Mouse (Mus musculus) heart, embryonic 15.5 days (tissue): Measurements from ENCODE around the gene Rsph3a. TPM values are rescaled to one million over a fixed set of nuclear protein-coding genes. Genes with fewer than 3 reads are reported as not detected.
"Not testable (repeated sequence)": the region's sequence is repeated elsewhere in the genome, so short reads cannot be mapped to it uniquely, and the experiment has no call there.

ENCODE experiments used
- ATAC-seq: fragments of 200-750 bp; cut with Nextera tagmentation; replicated peaks from 2 replicates; pipeline ENCODE4 v1.8.0; 2017; ENCODE audit warnings: low read depth, moderate TSS enrichment; ENCODE audit not compliant: insufficient number of reproducible peaks, insufficient read depth, low FRiP score
- H3K27ac ChIP-seq: fragments of 300-500 bp; sonication (generic); 2 replicates; pipeline ENCODE4 v1.5.1; 2015; ENCODE audit warnings: mild to moderate bottlenecking, inconsistent platforms
- H3K27me3 ChIP-seq: fragments of 300-500 bp; sonication (generic); 2 replicates; pipeline ENCODE4 v1.6.1; 2015; ENCODE audit warnings: inconsistent platforms
- H3K36me3 ChIP-seq: fragments of 300-500 bp; sonication (generic); 2 replicates; pipeline ENCODE4 v1.6.1; 2015; ENCODE audit warnings: mild to moderate bottlenecking, inconsistent platforms
- H3K4me1 ChIP-seq: fragments of 300-500 bp; sonication (generic); replicated peaks from 2 replicates; pipeline ENCODE4 v1.6.1; 2015; ENCODE audit warnings: inconsistent platforms
- H3K4me2 ChIP-seq: fragments of 300-500 bp; sonication (generic); 2 replicates; pipeline ENCODE4 v1.6.1; 2015; ENCODE audit warnings: inconsistent platforms, mild to moderate bottlenecking, moderate library complexity
- H3K4me3 ChIP-seq: fragments of 300-500 bp; sonication (generic); 2 replicates; pipeline ENCODE4 v1.5.1; 2015; ENCODE audit warnings: mild to moderate bottlenecking, inconsistent platforms
- H3K9ac ChIP-seq: fragments of 300-500 bp; sonication (generic); 2 replicates; pipeline ENCODE4 v1.6.1; 2015; ENCODE audit warnings: mild to moderate bottlenecking, inconsistent platforms
- H3K9me3 ChIP-seq: fragments of 300-500 bp; sonication (generic); replicated peaks from 2 replicates; pipeline ENCODE4 v1.6.1; 2016; ENCODE audit warnings: inconsistent platforms
- WGBS: fragments of 180-500 bp; shearing (Covaris S2); methylation state at CpG from one replicate; pipeline ENCODE4 v1.1.7; 2015; ENCODE audit warnings: mixed read lengths; 5-methylcytosine and 5-hydroxymethylcytosine counted together
- polyA plus RNA-seq: library from polyadenylated mRNA; unstranded; fragments of >200 nt; fragmentation: Nextera tagmentation; extraction: Ambion mirVana; gene quantifications from 2 replicates; pipeline ENCODE4 v1.2.1, GENCODE M21; 2015

The Rsph3a gene
- polyA plus RNA-seq, 1 experiment from 2014 or later: 59.0 TPM

DNA sequence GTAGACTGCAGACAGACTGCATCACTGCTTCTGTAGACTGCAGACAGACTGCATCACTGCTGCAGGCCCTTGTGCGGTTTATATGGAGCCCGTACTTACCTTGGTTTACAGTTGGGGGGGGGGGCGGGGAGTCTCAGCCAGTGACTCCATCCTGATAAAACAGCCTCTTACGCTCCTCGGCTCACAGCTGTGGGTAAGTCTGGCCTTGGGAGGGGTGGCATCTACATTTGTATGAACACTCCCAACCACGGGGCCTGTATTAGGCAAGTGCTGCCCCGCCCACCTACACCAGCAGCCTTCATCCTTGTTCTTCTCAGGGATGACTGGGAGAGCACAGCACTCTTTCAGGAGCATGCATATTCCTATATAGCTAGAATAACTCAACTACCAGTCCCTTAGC, 41.6 kb downstream of the Rsph3a start:
- H3K27ac ChIP-seq, H3K9me3 ChIP-seq, H3K36me3 ChIP-seq, H3K27me3 ChIP-seq, H3K9ac ChIP-seq, H3K4me3 ChIP-seq, ATAC-seq, H3K4me1 ChIP-seq, H3K4me2 ChIP-seq: not testable (repeated sequence)
- 70% methylated on average over 7 of the region's 7 CpGs for WGBS

DNA sequence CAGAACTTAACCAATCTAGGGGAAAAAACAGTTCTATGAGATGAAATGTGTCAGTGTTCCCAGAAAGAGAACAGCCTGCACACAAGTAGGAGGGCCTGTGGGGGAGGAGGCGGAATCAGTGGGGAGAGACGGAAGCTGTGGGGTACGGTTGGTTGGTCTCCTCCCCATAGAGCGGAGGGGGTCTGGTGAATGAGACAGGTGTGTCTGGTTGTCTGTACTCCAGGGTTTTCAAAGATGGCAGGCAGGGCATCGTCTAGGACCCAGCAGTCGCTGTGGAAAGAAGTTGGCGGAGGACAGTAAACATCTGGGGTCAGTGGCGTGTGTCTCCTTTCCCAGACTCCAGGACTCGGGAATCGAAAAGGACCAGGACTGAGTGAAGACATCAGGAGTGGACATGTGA, 57.8 kb downstream of the Rsph3a start:
- not testable (repeated sequence) for H3K4me1 ChIP-seq, ATAC-seq, H3K36me3 ChIP-seq, H3K27ac ChIP-seq, H3K4me3 ChIP-seq, H3K9ac ChIP-seq, H3K27me3 ChIP-seq, H3K9me3 ChIP-seq, H3K4me2 ChIP-seq
- 81% methylated on average over 10 of the region's 10 CpGs for WGBS

DNA sequence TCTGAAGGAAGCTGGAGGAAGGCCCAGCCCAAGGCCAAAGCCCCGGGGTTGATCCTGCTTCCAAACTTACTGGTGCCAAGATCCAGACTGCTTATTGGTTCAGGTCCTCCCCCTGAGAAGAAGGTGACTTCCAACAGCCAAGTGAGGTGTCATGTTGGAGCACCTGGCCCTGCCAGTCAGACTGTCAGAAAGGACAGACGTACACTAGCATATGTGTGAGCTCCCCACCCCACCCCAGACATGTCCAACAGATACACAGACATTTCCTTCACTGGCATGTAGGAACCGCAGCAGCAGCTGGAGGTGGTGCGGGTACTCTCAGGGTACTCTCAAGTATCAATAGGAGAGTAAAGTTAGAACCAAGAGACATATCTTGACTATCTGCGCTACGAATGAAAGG, 61.4 kb downstream of the Rsph3a start:
- H3K27ac ChIP-seq, H3K9me3 ChIP-seq, H3K36me3 ChIP-seq, H3K4me3 ChIP-seq, H3K4me1 ChIP-seq, ATAC-seq, H3K9ac ChIP-seq, H3K4me2 ChIP-seq, H3K27me3 ChIP-seq: not testable (repeated sequence)
- WGBS: 92% methylated on average over 1 of the region's 6 CpGs

DNA sequence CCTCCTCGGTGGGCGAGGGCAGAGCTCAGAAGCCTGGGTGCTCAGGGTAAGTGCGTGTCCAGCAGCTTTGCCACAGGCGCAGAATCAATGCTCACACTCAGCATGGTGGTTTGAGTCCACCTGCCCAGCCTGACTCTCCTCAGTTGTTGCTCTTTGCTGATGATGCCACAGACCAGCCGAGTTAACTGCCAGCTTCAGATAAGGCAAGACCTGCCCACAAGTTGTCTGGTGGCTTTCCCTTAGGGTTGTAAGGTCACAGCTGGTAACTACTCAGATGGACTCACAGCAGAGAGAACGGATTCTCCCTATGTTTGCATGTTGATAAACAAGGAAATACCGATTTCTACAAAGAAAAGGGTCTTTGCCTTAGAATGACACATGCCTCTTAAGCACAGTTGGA, 64.2 kb downstream of the Rsph3a start:
- H3K9me3 ChIP-seq, H3K36me3 ChIP-seq, H3K4me2 ChIP-seq, ATAC-seq, H3K27me3 ChIP-seq, H3K27ac ChIP-seq, H3K4me3 ChIP-seq, H3K4me1 ChIP-seq, H3K9ac ChIP-seq: not testable (repeated sequence)
- WGBS: 66% methylated on average over 7 of the region's 7 CpGs

DNA sequence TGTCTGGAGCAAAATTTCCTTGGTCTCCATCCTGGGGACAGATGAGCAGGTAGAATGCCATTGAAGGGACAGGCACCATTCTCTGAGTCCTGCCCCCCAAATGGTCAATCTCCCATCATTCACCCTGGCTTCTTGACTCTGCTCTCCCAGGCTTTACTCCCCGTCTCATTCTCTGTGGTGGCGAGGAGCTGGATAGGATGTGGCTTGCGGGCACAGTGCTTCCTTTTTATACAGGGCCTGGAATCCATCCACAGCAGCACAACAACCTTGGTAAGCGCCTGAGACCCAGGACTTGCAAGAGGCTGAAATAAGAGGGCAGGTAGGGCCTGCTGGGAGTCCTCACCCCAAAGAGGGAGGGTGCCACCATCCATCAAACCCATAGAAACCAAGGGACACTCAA, 68.6 kb downstream of the Rsph3a start:
- not testable (repeated sequence) for ATAC-seq, H3K4me3 ChIP-seq, H3K9ac ChIP-seq, H3K4me2 ChIP-seq, H3K27me3 ChIP-seq, H3K27ac ChIP-seq, H3K4me1 ChIP-seq, H3K36me3 ChIP-seq, H3K9me3 ChIP-seq
- WGBS: 64% methylated on average over 4 of the region's 4 CpGs

DNA sequence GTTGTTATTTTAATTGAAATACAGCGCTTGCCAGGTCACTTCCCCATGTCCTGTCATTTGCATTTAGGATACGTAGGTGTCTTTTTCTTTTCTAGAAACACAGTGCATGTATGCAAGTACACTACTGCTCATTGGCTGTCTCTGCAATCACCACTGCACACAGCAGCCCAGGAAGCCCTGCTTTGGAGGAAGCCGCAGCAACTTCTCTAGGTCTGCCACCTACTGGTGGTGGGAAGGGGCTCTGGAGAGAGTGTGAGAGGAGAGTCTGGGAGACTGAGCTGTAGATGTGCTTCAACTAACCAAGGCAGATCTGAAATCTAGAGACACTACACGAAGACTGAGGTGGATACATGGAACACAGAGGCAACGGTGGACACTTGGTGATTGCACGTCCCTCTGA, 77.3 kb downstream of the Rsph3a start:
- not testable (repeated sequence) for H3K36me3 ChIP-seq, H3K9me3 ChIP-seq, H3K4me3 ChIP-seq, H3K27ac ChIP-seq, ATAC-seq, H3K27me3 ChIP-seq, H3K9ac ChIP-seq, H3K4me2 ChIP-seq, H3K4me1 ChIP-seq
- no CpG with 5 or more reads among the region's 6 CpGs for WGBS

DNA sequence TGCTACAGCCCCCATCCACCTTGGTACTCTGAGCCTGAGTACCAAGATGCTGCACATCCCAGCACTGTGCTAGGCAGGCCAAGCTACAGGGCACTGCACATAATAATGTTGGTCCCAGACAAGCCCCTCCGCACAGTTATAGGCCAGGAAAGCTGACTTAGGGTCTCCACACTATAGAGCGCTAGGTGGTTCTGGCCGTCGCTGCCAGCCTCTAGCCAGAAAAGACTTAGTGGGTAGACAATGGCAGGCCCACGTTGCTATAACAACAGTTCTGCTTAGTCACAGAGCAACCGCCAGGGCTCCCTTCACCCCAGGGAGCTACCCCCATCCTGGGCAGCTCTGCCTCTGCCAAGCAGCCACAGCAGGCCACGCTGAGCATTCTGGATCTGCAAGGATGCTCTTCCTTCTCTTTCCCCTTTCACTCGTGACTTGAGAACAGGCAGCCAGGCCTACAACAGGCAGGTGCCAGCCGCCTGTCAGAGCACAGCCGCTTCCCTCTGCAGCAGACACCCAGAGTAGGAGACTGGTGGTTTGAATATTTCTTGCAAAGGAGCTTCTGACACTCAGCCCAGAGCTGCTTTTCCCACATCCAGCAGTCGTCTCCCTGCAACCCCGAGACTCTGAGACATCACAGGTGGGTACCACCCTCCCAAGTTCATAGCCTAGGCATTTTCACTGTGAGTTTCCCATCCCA, 82.2 kb downstream of the Rsph3a start:
- ATAC-seq: not testable (repeated sequence)

More for the DNA sequence above, 82.2 kb downstream of the Rsph3a start:
- not testable (repeated sequence) for H3K27me3 ChIP-seq, H3K27ac ChIP-seq, H3K4me1 ChIP-seq, H3K9ac ChIP-seq, H3K4me3 ChIP-seq, H3K36me3 ChIP-seq, H3K4me2 ChIP-seq, H3K9me3 ChIP-seq
- no CpG with 5 or more reads among the region's 12 CpGs for WGBS

Other genes with a start within 250 kb of the Rsph3a start
- 28.2 and 39.9 TPM in 2 replicates for gene Fndc1, start 118.3 kb upstream of the Rsph3a start, polyA plus RNA-seq
- 0.50 and 0.86 TPM in 2 replicates for gene Tagap, start 19.6 kb upstream of the Rsph3a start, polyA plus RNA-seq
- gene Gm49673, start 202.2 kb downstream of the Rsph3a start, polyA plus RNA-seq: 0.15 TPM in 1 of 2 replicates, not detected in the other
- gene Rnaset2a, start 202.5 kb downstream of the Rsph3a start, polyA plus RNA-seq: 33.0 and 34.1 TPM in 2 replicates
- 20.1 and 23.9 TPM in 2 replicates for gene Fgfr1op, start 219.9 kb downstream of the Rsph3a start, polyA plus RNA-seq